Mouse (Mus musculus): ENCODE results near the gene Slc2a8. TPM values are rescaled to one million over a fixed set of nuclear protein-coding genes. Genes with fewer than 3 reads are reported as not detected.

The Slc2a8 gene
- polyA plus RNA-seq, 1 experiment from 2014 or later: 23.2 TPM

DNA sequence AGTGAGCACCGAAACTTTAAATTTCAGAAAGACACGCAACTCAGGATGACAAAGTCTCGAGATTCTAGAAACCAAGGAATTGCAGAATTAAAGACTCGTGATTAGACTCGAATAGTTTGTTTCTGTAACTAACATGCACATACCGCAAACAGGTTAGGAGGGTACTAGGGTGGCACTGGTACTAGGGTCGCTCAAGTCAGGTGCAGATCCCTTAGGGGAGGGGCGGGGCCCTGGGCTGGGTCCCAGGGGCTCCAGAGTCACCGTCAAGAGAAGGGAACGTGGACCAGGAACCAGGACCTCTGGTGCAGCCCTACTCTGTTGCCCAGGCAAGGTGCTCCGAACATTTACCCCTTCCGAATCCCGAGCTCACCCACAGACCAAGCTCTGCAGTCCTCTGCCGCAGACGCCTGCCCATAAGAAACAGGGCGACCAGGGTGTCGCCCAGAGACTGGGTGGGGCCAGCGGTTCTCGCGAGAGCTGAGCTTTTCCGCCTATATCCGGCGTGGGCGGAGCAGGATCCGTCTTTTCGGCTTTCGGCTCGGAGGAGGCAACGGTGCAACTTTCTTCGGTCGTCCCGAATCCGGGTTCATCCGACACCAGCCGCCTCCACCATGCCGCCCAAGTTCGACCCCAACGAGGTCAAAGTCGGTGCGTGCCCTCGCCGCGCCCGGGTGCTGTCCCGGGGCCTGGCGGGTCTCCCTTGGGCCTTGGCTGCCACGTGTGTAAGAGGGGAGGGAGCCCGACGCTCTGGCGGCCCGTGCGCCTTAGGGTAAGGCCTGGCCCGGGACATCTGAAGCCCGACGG, 20.5 kb downstream of the Slc2a8 start, which contains the start of the genes Rpl12 and Lrsam1:
Gene Rpl12 (plus strand): TSS at position 368 of the 804 bp plus-strand sequence.
Gene Lrsam1 (minus strand): TSS at position 423 of the 804 bp plus-strand sequence.
- H3K4me1 ChIP-seq (ENCODE audit: control insufficient read depth, insufficient read depth, low read depth, low read length): peaks cover 19% of the 10 kb centered on the region
- peaks cover 12% of the 10 kb centered on the region; the same call in 1 of the 2 replicates for H3K36me3 ChIP-seq (ENCODE audit: control insufficient read depth, insufficient read depth, low read length)
- peak within 1 kb of the TSS; percentile 75 for H3K27ac ChIP-seq (ENCODE audit: low read depth, low read length)
- no peaks in the 10 kb centered on the region for H3K9me3 ChIP-seq (ENCODE audit: control insufficient read depth, low read length)
- WGBS: 3% methylated on average over 54 of the region's 55 CpGs
- H3K9ac ChIP-seq (ENCODE audit: low read depth, low read length): peak within 1 kb of the TSS; percentile 88
- H3K4me2 ChIP-seq (ENCODE audit: low read length): peak within 1 kb of the TSS; percentile 78
- peak; percentile 95 for ATAC-seq
- peak within 1 kb of the TSS; percentile 76 for H3K4me3 ChIP-seq (ENCODE audit: low read length)
- no peaks in the 10 kb centered on the region for H3K27me3 ChIP-seq (replicated peaks; ENCODE audit: control insufficient read depth, insufficient read depth, low read length)

GRCm38 (mm10) chr2:32960273-32960672, 21.6 kb downstream of the Slc2a8 start:
- 96% methylated on average over 4 of the region's 4 CpGs for WGBS
- H3K27ac ChIP-seq (ENCODE audit: low read depth, low read length): no peak overlapping the region
- H3K4me1 ChIP-seq (ENCODE audit: control insufficient read depth, insufficient read depth, low read depth, low read length): peaks cover 14% of the 10 kb centered on the region
- H3K4me2 ChIP-seq (ENCODE audit: low read length): peak overlapping the region; percentile 78
- H3K27me3 ChIP-seq (replicated peaks; ENCODE audit: control insufficient read depth, insufficient read depth, low read length): no peaks in the 10 kb centered on the region
- H3K9ac ChIP-seq (ENCODE audit: low read depth, low read length): no peak overlapping the region; the same call in 1 of the 2 replicates
- no peak for ATAC-seq
- H3K36me3 ChIP-seq (ENCODE audit: control insufficient read depth, insufficient read depth, low read length): peaks cover 12% of the 10 kb centered on the region
- H3K4me3 ChIP-seq (ENCODE audit: low read length): peak overlapping the region; percentile 76
- no peaks in the 10 kb centered on the region for H3K9me3 ChIP-seq (ENCODE audit: control insufficient read depth, low read length)

- Histone ChIP-seq H3K36me3 (ENCODE audit: control insufficient read depth, insufficient read depth, low read length) (peaks cover 21% of the 10 kb centered on the region), H3K9me3 (ENCODE audit: control insufficient read depth, low read length) (no peaks in the 10 kb centered on the region), H3K27me3 (replicated peaks; ENCODE audit: control insufficient read depth, insufficient read depth, low read length) (no peaks in the 10 kb centered on the region), H3K4me1 (ENCODE audit: control insufficient read depth, insufficient read depth, low read depth, low read length) (peaks cover 9% of the 10 kb centered on the region), H3K4me3 (ENCODE audit: low read length) (no peak overlapping the region), H3K9ac (ENCODE audit: low read depth, low read length) (no peak overlapping the region), H3K4me2 (ENCODE audit: low read length) (no peak overlapping the region), H3K27ac (ENCODE audit: low read depth, low read length) (no peak overlapping the region)
- no peak for ATAC-seq
- WGBS: 63% methylated on average over 8 of the region's 8 CpGs
These were observed 24.5 kb downstream of the Slc2a8 start for GRCm38 (mm10) chr2:32957344-32957743.

GRCm38 (mm10) chr2:32954581-32954980, 27.3 kb downstream of the Slc2a8 start:
- no peaks in the 10 kb centered on the region for H3K9me3 ChIP-seq (ENCODE audit: control insufficient read depth, low read length)
- H3K4me2 ChIP-seq (ENCODE audit: low read length): no peak overlapping the region
- no peak overlapping the region for H3K27ac ChIP-seq (ENCODE audit: low read depth, low read length)
- H3K36me3 ChIP-seq (ENCODE audit: control insufficient read depth, insufficient read depth, low read length): peaks cover 21% of the 10 kb centered on the region
- no peak for ATAC-seq
- H3K9ac ChIP-seq (ENCODE audit: low read depth, low read length): no peak overlapping the region
- no peaks in the 10 kb centered on the region for H3K27me3 ChIP-seq (replicated peaks; ENCODE audit: control insufficient read depth, insufficient read depth, low read length)
- no peaks in the 10 kb centered on the region for H3K4me1 ChIP-seq (ENCODE audit: control insufficient read depth, insufficient read depth, low read depth, low read length)
- H3K4me3 ChIP-seq (ENCODE audit: low read length): no peak overlapping the region
- 88% methylated on average over 2 of the region's 2 CpGs for WGBS

DNA sequence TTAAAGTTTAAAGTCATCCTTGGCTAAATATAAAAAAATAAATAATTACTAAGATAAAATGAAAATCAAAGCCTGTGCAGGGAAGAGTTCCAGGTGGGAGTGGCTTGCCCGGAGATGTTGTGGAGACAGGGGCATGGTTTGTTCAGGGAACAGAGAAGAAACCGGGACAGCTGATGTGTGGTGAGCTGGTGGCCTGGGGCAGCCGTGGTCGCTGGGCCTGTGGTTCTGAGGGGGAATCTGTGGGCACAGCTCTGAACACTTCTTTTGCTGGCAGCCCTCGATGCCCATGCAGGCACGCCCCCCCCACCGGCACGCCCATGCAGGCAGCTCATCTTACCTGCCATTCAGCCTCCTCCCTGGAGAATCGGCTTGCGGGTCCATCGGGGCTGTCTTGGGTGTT, 34.4 kb downstream of the Slc2a8 start:
- Histone ChIP-seq H3K9ac (ENCODE audit: low read depth, low read length) (no peak overlapping the region), H3K4me1 (ENCODE audit: control insufficient read depth, insufficient read depth, low read depth, low read length) (no peaks in the 10 kb centered on the region), H3K36me3 (ENCODE audit: control insufficient read depth, insufficient read depth, low read length) (peaks cover 29% of the 10 kb centered on the region), H3K27me3 (replicated peaks; ENCODE audit: control insufficient read depth, insufficient read depth, low read length) (no peaks in the 10 kb centered on the region), H3K4me3 (ENCODE audit: low read length) (no peak overlapping the region), H3K9me3 (ENCODE audit: control insufficient read depth, low read length) (no peaks in the 10 kb centered on the region), H3K27ac (ENCODE audit: low read depth, low read length) (no peak overlapping the region), H3K4me2 (ENCODE audit: low read length) (no peak overlapping the region)
- ATAC-seq: no peak
- 92% methylated on average over 11 of the region's 11 CpGs for WGBS

GRCm38 (mm10) chr2:32940483-32940882, 41.4 kb downstream of the Slc2a8 start:
- 97% methylated on average over 4 of the region's 4 CpGs for WGBS
- no peaks in the 10 kb centered on the region for H3K27me3 ChIP-seq (replicated peaks; ENCODE audit: control insufficient read depth, insufficient read depth, low read length)
- no peaks in the 10 kb centered on the region for H3K9me3 ChIP-seq (ENCODE audit: control insufficient read depth, low read length)
- H3K4me1 ChIP-seq (ENCODE audit: control insufficient read depth, insufficient read depth, low read depth, low read length): no peaks in the 10 kb centered on the region
- H3K27ac ChIP-seq (ENCODE audit: low read depth, low read length): no peak overlapping the region
- H3K9ac ChIP-seq (ENCODE audit: low read depth, low read length): no peak overlapping the region
- H3K36me3 ChIP-seq (ENCODE audit: control insufficient read depth, insufficient read depth, low read length): peaks cover 33% of the 10 kb centered on the region
- H3K4me2 ChIP-seq (ENCODE audit: low read length): no peak overlapping the region
- ATAC-seq: no peak
- no peak overlapping the region for H3K4me3 ChIP-seq (ENCODE audit: low read length)

DNA sequence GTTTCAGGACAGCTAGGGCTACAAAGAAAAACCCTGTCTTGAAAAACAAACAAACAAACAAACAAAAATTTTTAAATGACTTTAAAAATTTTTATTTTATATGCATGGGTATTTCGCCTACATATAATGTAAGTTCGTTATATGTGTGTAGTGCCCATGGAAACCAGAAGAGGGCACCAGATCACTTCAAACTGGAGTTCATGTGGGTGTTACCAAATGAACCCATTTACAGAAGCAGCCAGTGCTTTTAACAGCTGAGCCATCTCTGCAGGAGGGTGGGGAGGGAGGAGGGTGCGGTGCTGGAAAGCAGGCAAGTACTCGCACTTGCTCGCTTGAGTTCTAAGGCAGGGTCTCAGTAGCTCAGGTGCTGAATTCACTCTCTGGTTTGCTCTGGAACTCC, 42.5 kb downstream of the Slc2a8 start:
- Histone ChIP-seq H3K27me3 (replicated peaks; ENCODE audit: control insufficient read depth, insufficient read depth, low read length) (no peaks in the 10 kb centered on the region), H3K9ac (ENCODE audit: low read depth, low read length) (no peak overlapping the region), H3K4me3 (ENCODE audit: low read length) (no peak overlapping the region), H3K9me3 (ENCODE audit: control insufficient read depth, low read length) (no peaks in the 10 kb centered on the region), H3K4me2 (ENCODE audit: low read length) (no peak overlapping the region), H3K4me1 (ENCODE audit: control insufficient read depth, insufficient read depth, low read depth, low read length) (no peaks in the 10 kb centered on the region), H3K36me3 (ENCODE audit: control insufficient read depth, insufficient read depth, low read length) (peaks cover 30% of the 10 kb centered on the region), H3K27ac (ENCODE audit: low read depth, low read length) (no peak overlapping the region)
- no peak for ATAC-seq
- WGBS: 65% methylated on average over 5 of the region's 5 CpGs

- Histone ChIP-seq H3K9me3 (ENCODE audit: control insufficient read depth, low read length) (no peaks in the 10 kb centered on the region), H3K27ac (ENCODE audit: low read depth, low read length) (no peak overlapping the region), H3K9ac (ENCODE audit: low read depth, low read length) (no peak overlapping the region), H3K36me3 (ENCODE audit: control insufficient read depth, insufficient read depth, low read length) (peaks cover 30% of the 10 kb centered on the region), H3K4me2 (ENCODE audit: low read length) (no peak overlapping the region), H3K4me3 (ENCODE audit: low read length) (no peak overlapping the region), H3K4me1 (ENCODE audit: control insufficient read depth, insufficient read depth, low read depth, low read length) (no peaks in the 10 kb centered on the region), H3K27me3 (replicated peaks; ENCODE audit: control insufficient read depth, insufficient read depth, low read length) (no peaks in the 10 kb centered on the region)
- whole genome bisulfite sequencing: 87% methylated on average over 5 of the region's 5 CpGs
- no peak for ATAC-seq
These were observed 43.1 kb downstream of the Slc2a8 start for GRCm38 (mm10) chr2:32938741-32939140.

GRCm38 (mm10) chr2:32931730-32932129, 50.2 kb downstream of the Slc2a8 start:
- WGBS: 78% methylated on average over 7 of the region's 7 CpGs
- no peak for ATAC-seq

More at GRCm38 (mm10) chr2:32931730-32932129, 50.2 kb downstream of the Slc2a8 start:
- H3K4me1 ChIP-seq (ENCODE audit: control insufficient read depth, insufficient read depth, low read depth, low read length): no peaks in the 10 kb centered on the region
- H3K9ac ChIP-seq (ENCODE audit: low read depth, low read length): no peak overlapping the region
- no peaks in the 10 kb centered on the region for H3K27me3 ChIP-seq (replicated peaks; ENCODE audit: control insufficient read depth, insufficient read depth, low read length)
- no peaks in the 10 kb centered on the region for H3K9me3 ChIP-seq (ENCODE audit: control insufficient read depth, low read length)
- no peak overlapping the region for H3K4me2 ChIP-seq (ENCODE audit: low read length)
- peaks cover 17% of the 10 kb centered on the region for H3K36me3 ChIP-seq (ENCODE audit: control insufficient read depth, insufficient read depth, low read length)
- no peak overlapping the region for H3K27ac ChIP-seq (ENCODE audit: low read depth, low read length)
- no peak overlapping the region for H3K4me3 ChIP-seq (ENCODE audit: low read length)
